ENCODE assay signal across 8 mouse cellular contexts in the genomic region with DNA sequence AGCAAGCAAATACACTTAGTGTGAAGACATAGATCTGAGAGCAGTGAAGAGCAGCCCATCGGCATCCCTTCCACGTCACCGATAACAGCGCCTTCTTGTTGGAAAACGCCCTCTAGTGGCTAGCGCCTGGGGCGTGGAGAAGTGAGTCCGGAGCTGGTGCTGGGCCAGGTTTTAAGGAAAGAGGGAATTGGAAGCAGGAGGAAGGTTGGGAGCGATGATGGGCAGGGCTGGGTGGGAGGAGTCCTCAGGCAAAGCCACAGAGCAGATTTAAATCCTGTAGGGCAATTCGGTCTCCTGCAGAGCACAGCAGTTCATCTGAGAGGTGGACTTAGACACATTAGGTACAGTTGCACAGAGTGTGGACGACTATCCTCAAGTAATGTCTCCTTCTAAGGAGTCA. TPM values are rescaled to one million over a fixed set of nuclear protein-coding genes. Genes with fewer than 3 reads are reported as not detected.
DNase-seq lines count a peak whose midpoint lies in the region; ATAC-seq and TF ChIP-seq lines count a peak whose summit lies in the region.

A gene (plus strand): TSS at position 251 of the 400 bp plus-strand sequence.

- peak within 1 kb of the TSS; percentile 30 for H3K4me2 ChIP-seq in hindbrain, embryonic 15.5 days

- peaks cover 6% of the 10 kb centered on the region; the same call in 1 of the 2 replicates for H3K4me1 ChIP-seq in hindbrain, embryonic 15.5 days (replicated peaks)

- H3K27me3 ChIP-seq in hindbrain, embryonic 15.5 days: no peaks in the 10 kb centered on the region

- no peaks in the 10 kb centered on the region for H3K36me3 ChIP-seq in hindbrain, embryonic 15.5 days

- no peak within 1 kb of the TSS for H3K9ac ChIP-seq in hindbrain, embryonic 15.5 days

- no peaks in the 10 kb centered on the region for H3K9me3 ChIP-seq in hindbrain, embryonic 15.5 days

- WGBS in hindbrain, embryonic 15.5 days: 20% methylated on average over 11 of the region's 11 CpGs

- peak; percentile 72 for TF ChIP-seq CTCF in gastrocnemius, adult 2 months (IDR thresholded peaks at IDR 0.05)

- intact Hi-C loops in gastrocnemius, adult 2 months (cut with DNase I): no loop called here

- peak; percentile 83 for ATAC-seq in hindbrain, embryonic 15.5 days (ENCODE audit: low FRiP score, low read depth)
- peak; percentile 46; the same call in 1 of the 2 replicates for ATAC-seq in megakaryocyte, adult 5-6 weeks (ENCODE audit: poor library complexity, severe bottlenecking)
- no peak for ATAC-seq in erythroblast, adult 5-6 weeks (replicated peaks; ENCODE audit: low FRiP score, poor library complexity, severe bottlenecking)

- peak; percentile 47 for DNase-seq in adipocyte (ENCODE audit: low spot score)
- DNase-seq in cerebellum, postnatal 36 days: peak; percentile 84 to 86
- peak; percentile 82 for DNase-seq in gastrocnemius, adult 2 months
- peak; percentile 83 to 88 for DNase-seq in left cerebral cortex, adult 18-20 months (ENCODE audit: low spot score in 2 of 2)
- peak; percentile 81 to 85 for DNase-seq in right cerebral cortex, postnatal 10 days (ENCODE audit: low spot score in 2 of 2)

- H3K4me3 ChIP-seq in gastrocnemius, adult 2 months: peak within 1 kb of the TSS; percentile 30
- H3K4me3 ChIP-seq in hindbrain, embryonic 15.5 days: no peak within 1 kb of the TSS

- no peak within 1 kb of the TSS for H3K27ac ChIP-seq in gastrocnemius, adult 2 months
- no peak within 1 kb of the TSS for H3K27ac ChIP-seq in hindbrain, embryonic 15.5 days (replicated peaks)

RNA-seq across cellular contexts. Expression of the gene that starts here (rescaled TPM):
- total RNA-seq in gastrocnemius, adult 2 months (2021): 1 to 10 TPM in 1 of 2 experiments, under 1 TPM in 1; 0.45 to 1.1 TPM
- 0.13 and 0.30 TPM in 2 replicates for polyA plus RNA-seq in hindbrain, embryonic 15.5 days (2015; fragmentation: Nextera tagmentation; extraction: Ambion mirVana)
- total RNA-seq in left cerebral cortex, adult 18-20 months (2021): 1 to 10 TPM; 3.7 to 3.9 TPM
- total RNA-seq in megakaryocyte, adult 5-6 weeks (2015): 0.22 and 0.52 TPM in 2 replicates
- 0.08 and 0.15 TPM in 2 replicates for total RNA-seq in megakaryocyte, adult 5-6 weeks (2017)
- total RNA-seq in erythroblast, adult 5-6 weeks (2015; ENCODE audit: low replicate concordance): not detected in 2 replicates
- not detected in 2 replicates for total RNA-seq in erythroblast, adult 5-6 weeks (2017; ENCODE audit: low replicate concordance)

Comparison
In these comparisons a context has a peak if more than half of its experiments do, and no peak if none do; other contexts are left out.
1. Peak in ATAC-seq and H3K4me2 ChIP-seq in hindbrain, embryonic 15.5 days; RNA of the gene not detected or under 1 TPM.
2. Peak in ATAC-seq in megakaryocyte, adult 5-6 weeks; RNA of the gene not detected or under 1 TPM.